14 mouse cellular contexts compared by ENCODE assay signal in genomic region chr15:103205156-103205555, GRCm38 (mm10). TPM values are rescaled to one million over a fixed set of nuclear protein-coding genes. Genes with fewer than 3 reads are reported as not detected.
A peak's percentile ranks its signal among the peaks of the same experiment; 100 is the strongest.
DNase-seq lines count a peak whose midpoint lies in the region; ATAC-seq and TF ChIP-seq lines count a peak whose summit lies in the region.
"Had no signal": no experiment of that assay in that cellular context is flagged by ENCODE, and none has a peak within 500 bp of the region (broad histone marks: within the 10 kb centered on the region; RNA-seq: fewer than 3 reads in every experiment).

No protein-coding gene starts in this region.

- H3K4me1 ChIP-seq in liver, postnatal 0 days (ENCODE audit: insufficient read depth), result peaks cover 2% of the 10 kb centered on the region; the same call in 1 of the 2 replicates
- H3K4me1 ChIP-seq in liver, embryonic 12.5 days, result no peaks in the 10 kb centered on the region
- H3K4me1 ChIP-seq: intestine, embryonic 15.5 days; midbrain, embryonic 12.5 days had no signal

- H3K27me3 ChIP-seq in liver, postnatal 0 days (ENCODE audit: insufficient read depth, low read length), result no peaks in the 10 kb centered on the region
- H3K27me3 ChIP-seq in liver, embryonic 12.5 days (replicated peaks), result no peaks in the 10 kb centered on the region
- H3K27me3 ChIP-seq: intestine, embryonic 15.5 days; midbrain, embryonic 12.5 days had no signal

- peak; percentile 50 for TF ChIP-seq CTCF in gastrocnemius, adult 2 months (IDR thresholded peaks at IDR 0.05)
- TF ChIP-seq CTCF in liver, postnatal 0 days (IDR thresholded peaks at IDR 0.05; ENCODE audit: low read depth), result peak; percentile 53

- peaks cover 53% of the 10 kb centered on the region for H3K36me3 ChIP-seq in liver, postnatal 0 days (replicated peaks; ENCODE audit: insufficient read depth, low read length)
- H3K36me3 ChIP-seq in liver, embryonic 12.5 days, result peaks cover 98% of the 10 kb centered on the region

- WGBS in liver, postnatal 0 days (ENCODE audit: insufficient replicate concordance), result 75% methylated on average over 2 of the region's 2 CpGs
- 72% methylated on average over 2 of the region's 2 CpGs for WGBS in liver, embryonic 12.5 days (ENCODE audit: insufficient replicate concordance)

- no peak for TF ChIP-seq EP300 in liver, postnatal 0 days (IDR thresholded peaks at IDR 0.05; ENCODE audit: low read depth)

- H3K4me3 ChIP-seq in gastrocnemius, adult 2 months, result no peak overlapping the region
- no peak overlapping the region for H3K4me3 ChIP-seq in liver, postnatal 0 days (ENCODE audit: low read depth, low read length)
- H3K4me3 ChIP-seq in liver, embryonic 12.5 days, result no peak overlapping the region
- H3K4me3 ChIP-seq: erythroblast, embryonic 14.5 days; intestine, embryonic 15.5 days; midbrain, embryonic 12.5 days had no signal

- no peak overlapping the region for H3K9ac ChIP-seq in liver, postnatal 0 days (replicated peaks)
- H3K9ac ChIP-seq in liver, embryonic 12.5 days, result no peak overlapping the region
- H3K9ac ChIP-seq: intestine, embryonic 15.5 days; midbrain, embryonic 12.5 days had no signal

- DNase-seq in gastrocnemius, adult 2 months, result no peak
- no peak for DNase-seq in gastrocnemius, postnatal 4 days (ENCODE audit: low spot score in 2 of 2)
- DNase-seq in liver, postnatal 0 days, result no peak
- DNase-seq in CD4-positive helper T cell, adult 2 months (ENCODE audit: low read depth, low spot score), result peak; percentile 28
- DNase-seq in lung, postnatal 36 days, result peak; percentile 62
- no peak for DNase-seq in left cerebral cortex, adult 11 months (ENCODE audit: low spot score)
- DNase-seq in urinary bladder, postnatal 36 days (ENCODE audit: low spot score in 2 of 2), result no peak
- DNase-seq: layer of hippocampus, postnatal 36 days; liver had no signal

- no peak overlapping the region for H3K4me2 ChIP-seq in liver, postnatal 0 days (ENCODE audit: low read depth, low read length)
- no peak overlapping the region for H3K4me2 ChIP-seq in liver, embryonic 12.5 days
- H3K4me2 ChIP-seq: intestine, embryonic 15.5 days; midbrain, embryonic 12.5 days had no signal

- intact Hi-C loops in gastrocnemius, adult 2 months (cut with DNase I), result no loop called here

- H3K27ac ChIP-seq in gastrocnemius, adult 2 months, result no peak overlapping the region
- H3K27ac ChIP-seq in liver, postnatal 0 days (ENCODE audit: low read depth), result no peak overlapping the region
- H3K27ac ChIP-seq in liver, embryonic 12.5 days, result no peak overlapping the region
- H3K27ac ChIP-seq: intestine, embryonic 15.5 days; midbrain, embryonic 12.5 days had no signal

- no peak for ATAC-seq in liver, postnatal 0 days
- ATAC-seq in liver, embryonic 12.5 days, result no peak
- ATAC-seq: intestine, embryonic 15.5 days had no signal

- H3K9me3 ChIP-seq in liver, postnatal 0 days (ENCODE audit: low read length), result no peaks in the 10 kb centered on the region
- no peaks in the 10 kb centered on the region for H3K9me3 ChIP-seq in liver, embryonic 12.5 days (replicated peaks)
- H3K9me3 ChIP-seq: intestine, embryonic 15.5 days; midbrain, embryonic 12.5 days had no signal

RNA-seq across cellular contexts. Expression of gene Cbx5, which starts 34.5 kb away (rescaled TPM):
- 10 to 100 TPM; 24.4 to 36.6 TPM for total RNA-seq in gastrocnemius, adult 2 months (2021)
- 100 to 1,000 TPM in 1 of 2 experiments, 10 to 100 TPM in 1; 97.9 to 100 TPM for total RNA-seq in gastrocnemius, postnatal 4 days (2021)
- 19.0 and 23.3 TPM in 2 replicates for polyA plus RNA-seq in liver, postnatal 0 days (2015; fragmentation: Nextera tagmentation; extraction: Ambion mirVana)
- 84.2 and 84.5 TPM in 2 replicates for polyA plus RNA-seq in liver, embryonic 12.5 days (2016; fragmentation: Nextera tagmentation; extraction: Ambion mirVana)

RNA-seq across cellular contexts. Expression of gene Hnrnpa1, which starts 35.1 kb away (rescaled TPM):
- total RNA-seq in gastrocnemius, adult 2 months (2021), result 10 to 100 TPM; 93.9 to 98.7 TPM
- total RNA-seq in gastrocnemius, postnatal 4 days (2021), result 100 to 1,000 TPM; 295 to 303 TPM
- 126 and 151 TPM in 2 replicates for polyA plus RNA-seq in liver, postnatal 0 days (2015; fragmentation: Nextera tagmentation; extraction: Ambion mirVana)
- 584 and 591 TPM in 2 replicates for polyA plus RNA-seq in liver, embryonic 12.5 days (2016; fragmentation: Nextera tagmentation; extraction: Ambion mirVana)

RNA-seq across cellular contexts. Expression of gene Smug1, which starts 38.3 kb away (rescaled TPM):
- 10 to 100 TPM; 10.8 to 12.7 TPM for total RNA-seq in gastrocnemius, adult 2 months (2021)
- total RNA-seq in gastrocnemius, postnatal 4 days (2021), result 10 to 100 TPM; 13.9 to 15.4 TPM
- 3.6 and 3.8 TPM in 2 replicates for polyA plus RNA-seq in liver, postnatal 0 days (2015; fragmentation: Nextera tagmentation; extraction: Ambion mirVana)
- 6.7 and 7.8 TPM in 2 replicates for polyA plus RNA-seq in liver, embryonic 12.5 days (2016; fragmentation: Nextera tagmentation; extraction: Ambion mirVana)

RNA-seq across cellular contexts. Expression of gene Nfe2, which starts 53.0 kb away (rescaled TPM):
- total RNA-seq in gastrocnemius, adult 2 months (2021), result not detected
- 1 to 10 TPM in 1 of 2 experiments, under 1 TPM in 1; 0.61 to 1.5 TPM for total RNA-seq in gastrocnemius, postnatal 4 days (2021)
- polyA plus RNA-seq in liver, postnatal 0 days (2015; fragmentation: Nextera tagmentation; extraction: Ambion mirVana), result 85.8 and 89.1 TPM in 2 replicates
- polyA plus RNA-seq in liver, embryonic 12.5 days (2016; fragmentation: Nextera tagmentation; extraction: Ambion mirVana), result 168 TPM in 2 replicates
- total RNA-seq: gastrocnemius, adult 18-20 months had no signal

Comparison
In these comparisons a context has a peak if more than half of its experiments do, and no peak if none do; other contexts are left out.
1. DNase-seq: peak in CD4-positive helper T cell, adult 2 months (single experiment) and lung, postnatal 36 days (single experiment); none in gastrocnemius, adult 2 months (single experiment), gastrocnemius, postnatal 4 days (0 of 2), liver, postnatal 0 days (single experiment), left cerebral cortex, adult 11 months (single experiment) and urinary bladder, postnatal 36 days (0 of 2).